Mouse (Mus musculus) gastrocnemius, postnatal 36 days (tissue): ENCODE results near the gene Panx3. TPM values are rescaled to one million over a fixed set of nuclear protein-coding genes. Genes with fewer than 3 reads are reported as not detected.

Experiments
- DNase-seq, 2 experiments: peaks; one replicate each; pipeline ENCODE4 v3.0.0; 2022
- intact Hi-C: fragments of 180-260 bp; cut with DNase I; formaldehyde crosslinking; loops from one replicate; pipeline ENCODE4 v1.15.1; 2025
- long read RNA-seq, 2 experiments: library from polyadenylated mRNA; stranded (forward); transcript quantifications; one replicate each; pipeline ENCODE4 v2.0.0; 2021
- total RNA-seq, 2 experiments: library from RNA; stranded (reverse); gene quantifications; 2 replicates each; pipeline ENCODE4 v1.2.3; 2021

The Panx3 gene
- total RNA-seq: not detected
- long read RNA-seq, experiment 1: 0 reads
- long read RNA-seq, experiment 2: 0 reads

- intact Hi-C loops: no loop called here
- DNase-seq: no peak
Measured at GRCm38 (mm10) chr9:37669115-37669514, at the start of gene Panx3. Gene Panx3 (minus strand): TSS chr9:37669235.

GRCm38 (mm10) chr9:37716150-37716549 lies 47.1 kb upstream of the Panx3 start, which contains the start of gene Olfr160:
Gene Olfr160 (minus strand): TSS chr9:37716250.
- intact Hi-C loops: no loop called here
- DNase-seq: no peak

GRCm38 (mm10) chr9:37689970-37690686 lies 21.1 kb upstream of the Panx3 start:
- intact Hi-C loops: loop anchor here (2.0 kb wide), 1 partner anchor 243 kb away; no protein-coding TSS in a partner anchor
- DNase-seq: no peak

- intact Hi-C loops: no loop called here
Measured at GRCm38 (mm10) chr9:37687941-37688303, 18.9 kb upstream of the Panx3 start.

GRCm38 (mm10) chr9:37687288-37687940 lies 18.4 kb upstream of the Panx3 start:
- no peak for DNase-seq
- intact Hi-C loops: no loop called here

More at GRCm38 (mm10) chr9:37687941-37688303, 18.9 kb upstream of the Panx3 start:
- no peak for DNase-seq

- intact Hi-C loops: no loop called here
- DNase-seq: no peak
Measured at GRCm38 (mm10) chr9:37681123-37681522, 12.1 kb upstream of the Panx3 start.

GRCm38 (mm10) chr9:37675287-37675686 lies 6.3 kb upstream of the Panx3 start:
- intact Hi-C loops: no loop called here
- no peak for DNase-seq

GRCm38 (mm10) chr9:37670261-37670660 lies 1.2 kb upstream of the Panx3 start:
- DNase-seq: no peak
- intact Hi-C loops: no loop called here

- no peak for DNase-seq
- intact Hi-C loops: no loop called here
Measured at GRCm38 (mm10) chr9:37669678-37670077, 643 bp upstream of the Panx3 start.

GRCm38 (mm10) chr9:37666045-37666444 lies 3.0 kb downstream of the Panx3 start:
- DNase-seq: no peak
- intact Hi-C loops: no loop called here

GRCm38 (mm10) chr9:37664604-37665003 lies 4.4 kb downstream of the Panx3 start:
- intact Hi-C loops: no loop called here
- no peak for DNase-seq

GRCm38 (mm10) chr9:37663210-37663609 lies 5.8 kb downstream of the Panx3 start:
- intact Hi-C loops: no loop called here

GRCm38 (mm10) chr9:37659413-37659812 lies 9.6 kb downstream of the Panx3 start:
- DNase-seq: no peak
- intact Hi-C loops: no loop called here

More at GRCm38 (mm10) chr9:37663210-37663609, 5.8 kb downstream of the Panx3 start:
- DNase-seq: no peak

GRCm38 (mm10) chr9:37656931-37657481 lies 12.0 kb downstream of the Panx3 start, which contains the start of gene Tbrg1:
Gene Tbrg1 (minus strand): TSS chr9:37657312.
- DNase-seq: peak; percentile 73 to 80
- intact Hi-C loops: no loop called here

GRCm38 (mm10) chr9:37656439-37656881 lies 12.6 kb downstream of the Panx3 start:
- intact Hi-C loops: no loop called here
- DNase-seq: no peak

GRCm38 (mm10) chr9:37655961-37656360 lies 13.1 kb downstream of the Panx3 start:
- no peak for DNase-seq
- intact Hi-C loops: no loop called here

- intact Hi-C loops: no loop called here
- DNase-seq: no peak
Measured at GRCm38 (mm10) chr9:37653836-37654235, 15.2 kb downstream of the Panx3 start.

- DNase-seq: no peak
- intact Hi-C loops: no loop called here
Measured at GRCm38 (mm10) chr9:37650639-37651038, 18.4 kb downstream of the Panx3 start.

GRCm38 (mm10) chr9:37646246-37646645 lies 22.8 kb downstream of the Panx3 start:
- intact Hi-C loops: no loop called here
- DNase-seq: no peak

- intact Hi-C loops: no loop called here
- DNase-seq: no peak
Measured at GRCm38 (mm10) chr9:37638721-37639120, 30.3 kb downstream of the Panx3 start.

GRCm38 (mm10) chr9:37636800-37637542 lies 32.1 kb downstream of the Panx3 start:
- DNase-seq: no peak
- intact Hi-C loops: loop anchor here (1.0 kb wide), 1 partner anchor 175 kb away; no protein-coding TSS in a partner anchor
